Mouse (Mus musculus) CH12.LX (cell line): Measurements from ENCODE around the gene Msi2.

ENCODE experiments used
- BHLHE40 ChIP-seq: IDR thresholded peaks from 2 replicates; pipeline ENCODE4 v1.6.1; 2011; ENCODE audit warnings: mild to moderate bottlenecking, low read depth, low read length, improper control_type of control experiment
- CTCF ChIP-seq, 2 experiments: IDR thresholded peaks in 1 of 2; conservative IDR thresholded peaks in 1 of 2; 2 replicates each; pipeline ENCODE4 v1.5.1; 2011 to 2012; ENCODE audit warnings: low read depth in 2 of 2, low read length in 2 of 2, improper control_type of control experiment in 1 of 2, inconsistent platforms in 1 of 2, mild to moderate bottlenecking in 1 of 2, moderate library complexity in 1 of 2
- GABPA ChIP-seq: IDR thresholded peaks from 2 replicates; pipeline ENCODE4 v1.6.1; 2012; ENCODE audit warnings: low read depth, low read length, improper control_type of control experiment, inconsistent platforms; ENCODE audit not compliant: insufficient replicate concordance
- MAFK ChIP-seq: IDR thresholded peaks from 2 replicates; pipeline ENCODE4 v1.6.1; 2011; ENCODE audit warnings: low read length, improper control_type of control experiment; ENCODE audit not compliant: insufficient replicate concordance
- MYC ChIP-seq: IDR thresholded peaks from 2 replicates; pipeline ENCODE4 v1.6.1; 2011; ENCODE audit warnings: low read depth, mild to moderate bottlenecking, improper control_type of control experiment, low read length
- POLR2A ChIP-seq: IDR thresholded peaks from 2 replicates; pipeline ENCODE4 v1.6.1; 2011; ENCODE audit warnings: low read depth, mild to moderate bottlenecking, improper control_type of control experiment, low read length
- POLR2AphosphoS2 ChIP-seq: IDR thresholded peaks from 2 replicates; pipeline ENCODE4 v1.6.1; 2011; ENCODE audit warnings: low read depth, low read length, improper control_type of control experiment
- RCOR1 ChIP-seq: conservative IDR thresholded peaks from 2 replicates; pipeline ENCODE4 v1.6.1; 2012; ENCODE audit warnings: low read depth, mild to moderate bottlenecking, inconsistent platforms, low read length, improper control_type of control experiment
- USF2 ChIP-seq: conservative IDR thresholded peaks from 2 replicates; pipeline ENCODE4 v1.6.1; 2011; ENCODE audit warnings: low read depth, low read length, improper control_type of control experiment

DNA sequence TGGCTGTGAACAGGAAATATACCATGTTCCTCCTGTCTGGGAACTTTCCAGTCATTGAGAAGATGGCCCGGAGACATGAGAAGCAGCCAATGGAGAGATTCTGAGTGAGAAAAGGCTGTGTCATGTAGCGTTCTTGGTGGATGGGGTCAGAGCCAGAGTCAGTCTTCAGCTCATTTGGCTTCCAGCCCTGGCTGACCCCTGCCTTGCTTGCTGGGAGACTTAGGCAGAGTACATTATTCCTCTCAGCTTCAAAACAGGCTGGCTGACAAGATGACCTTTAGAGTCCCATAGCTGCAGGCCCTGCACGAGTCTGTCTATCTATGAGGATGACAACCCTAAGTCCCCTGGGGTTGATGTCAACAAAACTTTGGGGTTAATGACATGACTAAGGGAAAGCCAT lies 348.4 kb downstream of the Msi2 start:
- TF ChIP-seq CTCF (conservative IDR thresholded peaks at IDR 0.05 in 1 of 2, IDR thresholded peaks at IDR 0.05 in 1 of 2; ENCODE audit: low read depth in 2 of 2, low read length in 2 of 2) (no peak), POLR2A (no peak), GABPA (no peak), BHLHE40 (peak; percentile 35; the same call in 1 of the 2 replicates), MYC (no peak), POLR2AphosphoS2 (no peak), USF2 (no peak), RCOR1 (no peak), MAFK (no peak)
